Mouse (Mus musculus): Measurements from ENCODE around the gene Tas2r102. TPM values are rescaled to one million over a fixed set of nuclear protein-coding genes. Genes with fewer than 3 reads are reported as not detected.

Gene Tas2r102
- polyA plus RNA-seq (2015; fragmentation: Nextera tagmentation; extraction: Ambion mirVana), result not detected in 2 replicates

GRCm38 (mm10) chr6:132761831-132762230, at the start of gene Tas2r102:
Gene Tas2r102, plus strand, starts transcription at chr6:132762131.

DNA sequence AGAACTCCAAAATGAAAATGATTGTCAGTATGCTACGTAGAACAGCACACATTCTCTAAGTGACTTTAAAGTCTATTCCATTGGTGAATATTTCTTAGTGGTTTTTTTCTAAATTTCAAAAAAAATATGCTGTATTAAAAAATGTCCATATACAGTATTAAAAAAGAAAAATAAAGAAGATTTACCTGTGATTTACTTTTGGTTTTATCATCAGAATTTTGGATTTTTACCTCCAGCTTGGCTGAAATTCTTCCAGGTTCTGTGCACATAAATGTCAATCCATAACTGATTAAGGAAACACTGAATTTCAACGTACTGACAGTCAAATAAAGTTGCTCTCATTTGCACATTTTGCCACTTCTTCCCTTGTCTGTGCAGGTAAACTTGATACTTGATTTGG, 24.0 kb upstream of the Tas2r102 start, which contains the start of gene Tas2r115:
Gene Tas2r115 (minus strand): TSS at position 101 of the 400 bp plus-strand sequence.

DNA sequence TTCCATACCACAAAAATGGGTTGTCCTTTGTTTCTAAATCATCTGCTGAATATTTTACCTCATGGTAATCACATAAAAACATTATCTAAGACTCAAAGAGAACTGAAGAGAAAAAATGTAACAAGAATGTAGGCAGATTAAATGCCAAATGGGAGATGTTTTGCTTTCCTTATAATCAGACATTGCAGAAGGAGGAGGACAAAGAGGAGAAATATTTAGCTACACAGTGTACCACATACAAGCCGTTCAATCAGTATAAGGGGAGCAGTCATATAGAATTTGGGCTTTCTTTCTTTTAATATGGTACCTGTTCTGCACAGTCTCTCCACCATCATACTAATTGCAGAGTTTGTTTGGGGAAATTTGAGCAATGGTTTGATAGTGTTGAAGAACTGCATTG, 7.5 kb upstream of the Tas2r102 start, which contains the start of gene Tas2r124:
Gene Tas2r124 (plus strand): TSS at position 301 of the 400 bp plus-strand sequence.

GRCm38 (mm10) chr6:132778062-132778461, 16.1 kb downstream of the Tas2r102 start, which contains the start of gene Tas2r136:
Gene Tas2r136, minus strand, starts transcription at chr6:132778162.

GRCm38 (mm10) chr6:132802518-132802917, 40.6 kb downstream of the Tas2r102 start, which contains the start of gene Tas2r117:
Gene Tas2r117, plus strand, starts transcription at chr6:132802818.

Other genes starting within 250 kb of the Tas2r102 start
- not detected in 2 replicates for gene Prh1, start 192.3 kb upstream of the Tas2r102 start, polyA plus RNA-seq (2015; fragmentation: Nextera tagmentation; extraction: Ambion mirVana)
- gene Prp2, start 166.2 kb upstream of the Tas2r102 start, polyA plus RNA-seq (2015; fragmentation: Nextera tagmentation; extraction: Ambion mirVana), result not detected in 2 replicates
- not detected in 2 replicates for gene A630073D07Rik, start 110.6 kb upstream of the Tas2r102 start, polyA plus RNA-seq (2015; fragmentation: Nextera tagmentation; extraction: Ambion mirVana)
- gene Tas2r120, start 105.2 kb upstream of the Tas2r102 start, polyA plus RNA-seq (2015; fragmentation: Nextera tagmentation; extraction: Ambion mirVana), result not detected in 2 replicates
- gene Tas2r121, start 61.1 kb upstream of the Tas2r102 start, polyA plus RNA-seq (2015; fragmentation: Nextera tagmentation; extraction: Ambion mirVana), result not detected in 2 replicates
- not detected in 2 replicates for gene Tas2r122, start 50.2 kb upstream of the Tas2r102 start, polyA plus RNA-seq (2015; fragmentation: Nextera tagmentation; extraction: Ambion mirVana)
- gene Tas2r115, start 24.1 kb upstream of the Tas2r102 start, polyA plus RNA-seq (2015; fragmentation: Nextera tagmentation; extraction: Ambion mirVana), result not detected in 2 replicates
- gene Tas2r124, start 7.4 kb upstream of the Tas2r102 start, polyA plus RNA-seq (2015; fragmentation: Nextera tagmentation; extraction: Ambion mirVana), result not detected in 2 replicates
- not detected in 2 replicates for gene Tas2r136, start 16.0 kb downstream of the Tas2r102 start, polyA plus RNA-seq (2015; fragmentation: Nextera tagmentation; extraction: Ambion mirVana)
- gene Tas2r117, start 40.7 kb downstream of the Tas2r102 start, polyA plus RNA-seq (2015; fragmentation: Nextera tagmentation; extraction: Ambion mirVana), result not detected in 2 replicates
- not detected in 2 replicates for gene Tas2r123, start 85.0 kb downstream of the Tas2r102 start, polyA plus RNA-seq (2015; fragmentation: Nextera tagmentation; extraction: Ambion mirVana)
- gene Tas2r116, start 93.3 kb downstream of the Tas2r102 start, polyA plus RNA-seq (2015; fragmentation: Nextera tagmentation; extraction: Ambion mirVana), result not detected in 2 replicates
- gene Tas2r110, start 105.9 kb downstream of the Tas2r102 start, polyA plus RNA-seq (2015; fragmentation: Nextera tagmentation; extraction: Ambion mirVana), result not detected in 2 replicates
- not detected in 2 replicates for gene Tas2r113, start 130.9 kb downstream of the Tas2r102 start, polyA plus RNA-seq (2015; fragmentation: Nextera tagmentation; extraction: Ambion mirVana)
- not detected in 2 replicates for gene Tas2r125, start 147.5 kb downstream of the Tas2r102 start, polyA plus RNA-seq (2015; fragmentation: Nextera tagmentation; extraction: Ambion mirVana)
- not detected in 2 replicates for gene Tas2r129, start 189.0 kb downstream of the Tas2r102 start, polyA plus RNA-seq (2015; fragmentation: Nextera tagmentation; extraction: Ambion mirVana)
- gene Tas2r131, start 195.8 kb downstream of the Tas2r102 start, polyA plus RNA-seq (2015; fragmentation: Nextera tagmentation; extraction: Ambion mirVana), result not detected in 2 replicates
- gene Tas2r109, start 218.8 kb downstream of the Tas2r102 start, polyA plus RNA-seq (2015; fragmentation: Nextera tagmentation; extraction: Ambion mirVana), result not detected in 2 replicates